Mouse (Mus musculus) stomach, embryonic 14.5 days (tissue): Measurements from ENCODE around the gene Hist1h1b. TPM values are rescaled to one million over a fixed set of nuclear protein-coding genes. Genes with fewer than 3 reads are reported as not detected.
"Not testable (repeated sequence)": the region's sequence is repeated elsewhere in the genome, so short reads cannot be mapped to it uniquely, and the experiment has no call there.

Source experiments
- ATAC-seq: fragments of 200-750 bp; cut with Nextera tagmentation; 2 replicates; pipeline ENCODE4 v1.8.0; 2017; ENCODE audit warnings: low read depth, moderate TSS enrichment; ENCODE audit not compliant: insufficient number of reproducible peaks, insufficient read depth, low FRiP score
- H3K27ac ChIP-seq: fragments of 300-500 bp; sonication (generic); 2 replicates; pipeline ENCODE4 v1.5.1; 2014; ENCODE audit warnings: mild to moderate bottlenecking, low read length, moderate library complexity, mixed read lengths
- H3K27me3 ChIP-seq: fragments of 300-500 bp; sonication (generic); 2 replicates; pipeline ENCODE4 v1.6.1; 2014; ENCODE audit warnings: low read length, control low read depth, mixed read lengths; ENCODE audit not compliant: control insufficient read depth, insufficient read depth
- H3K36me3 ChIP-seq: fragments of 300-500 bp; sonication (generic); 2 replicates; pipeline ENCODE4 v1.6.1; 2014; ENCODE audit warnings: mild to moderate bottlenecking, control low read depth, low read length, moderate library complexity, mixed read lengths; ENCODE audit not compliant: control insufficient read depth, insufficient read depth
- H3K4me1 ChIP-seq: fragments of 300-500 bp; sonication (generic); 2 replicates; pipeline ENCODE4 v1.6.1; 2014; ENCODE audit warnings: low read length, control low read depth, mixed read lengths; ENCODE audit not compliant: control insufficient read depth, insufficient read depth
- H3K4me2 ChIP-seq: fragments of 300-500 bp; sonication (generic); replicated peaks from 2 replicates; pipeline ENCODE4 v1.6.1; 2014; ENCODE audit warnings: low read depth, low read length, control low read depth
- H3K4me3 ChIP-seq: fragments of 300-500 bp; sonication (generic); 2 replicates; pipeline ENCODE4 v1.5.1; 2014; ENCODE audit warnings: low read depth, low read length, control low read depth
- H3K9ac ChIP-seq: fragments of 300-500 bp; sonication (generic); replicated peaks from 2 replicates; pipeline ENCODE4 v1.6.1; 2014; ENCODE audit warnings: low read depth, mild to moderate bottlenecking, control low read depth, low read length, moderate library complexity, mixed read lengths
- H3K9me3 ChIP-seq: fragments of 300-500 bp; sonication (generic); 2 replicates; pipeline ENCODE4 v1.6.1; 2016; ENCODE audit warnings: low read depth, low read length, control low read depth; ENCODE audit not compliant: control insufficient read depth
- WGBS: fragments of 180-500 bp; shearing (Covaris S2); extraction: QIAGEN DNeasy Blood & Tissue Kit; methylation state at CpG from one replicate; pipeline ENCODE4 v1.1.7; 2014; 5-methylcytosine and 5-hydroxymethylcytosine counted together
- polyA plus RNA-seq: library from polyadenylated mRNA; unstranded; fragments of >200 nt; fragmentation: Nextera tagmentation; extraction: Ambion mirVana; gene quantifications from 2 replicates; pipeline ENCODE4 v1.2.1, GENCODE M21; 2014

Hist1h1b gene
- polyA plus RNA-seq, 1 experiment from 2014 or later, result 20.1 TPM

DNA sequence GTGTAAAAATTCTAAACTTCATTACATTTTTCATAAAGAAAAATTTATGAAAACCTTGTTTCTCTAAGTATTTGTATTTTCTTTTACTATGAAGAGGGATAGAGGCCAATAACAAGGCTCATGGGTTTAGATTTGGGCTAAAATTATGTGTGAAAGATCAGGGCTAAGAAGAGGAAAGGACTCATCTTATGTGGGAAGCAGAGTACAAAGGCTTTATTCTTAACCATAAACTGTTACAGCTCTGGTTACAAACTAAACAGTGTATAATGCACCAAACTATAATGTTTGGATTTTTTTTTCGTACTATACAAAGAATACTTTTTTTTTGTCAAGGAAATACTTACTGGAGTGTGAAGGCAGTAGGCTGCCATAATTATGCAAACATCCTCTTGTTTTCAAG lies 24.7 kb downstream of the Hist1h1b start:
- H3K4me2 ChIP-seq, result peak overlapping the region; percentile 19; the same call in 1 of the 2 replicates
- no peak overlapping the region; the same call in 1 of the 2 replicates for H3K4me3 ChIP-seq
- H3K4me1 ChIP-seq, result peaks cover 9% of the 10 kb centered on the region; the same call in 1 of the 2 replicates
- no peak overlapping the region for H3K9ac ChIP-seq
- WGBS, result 69% methylated on average over 1 of the region's 1 CpGs
- H3K27ac ChIP-seq, result no peak overlapping the region
- no peak for ATAC-seq
- no peaks in the 10 kb centered on the region for H3K36me3 ChIP-seq
- no peaks in the 10 kb centered on the region for H3K9me3 ChIP-seq
- no peaks in the 10 kb centered on the region for H3K27me3 ChIP-seq

DNA sequence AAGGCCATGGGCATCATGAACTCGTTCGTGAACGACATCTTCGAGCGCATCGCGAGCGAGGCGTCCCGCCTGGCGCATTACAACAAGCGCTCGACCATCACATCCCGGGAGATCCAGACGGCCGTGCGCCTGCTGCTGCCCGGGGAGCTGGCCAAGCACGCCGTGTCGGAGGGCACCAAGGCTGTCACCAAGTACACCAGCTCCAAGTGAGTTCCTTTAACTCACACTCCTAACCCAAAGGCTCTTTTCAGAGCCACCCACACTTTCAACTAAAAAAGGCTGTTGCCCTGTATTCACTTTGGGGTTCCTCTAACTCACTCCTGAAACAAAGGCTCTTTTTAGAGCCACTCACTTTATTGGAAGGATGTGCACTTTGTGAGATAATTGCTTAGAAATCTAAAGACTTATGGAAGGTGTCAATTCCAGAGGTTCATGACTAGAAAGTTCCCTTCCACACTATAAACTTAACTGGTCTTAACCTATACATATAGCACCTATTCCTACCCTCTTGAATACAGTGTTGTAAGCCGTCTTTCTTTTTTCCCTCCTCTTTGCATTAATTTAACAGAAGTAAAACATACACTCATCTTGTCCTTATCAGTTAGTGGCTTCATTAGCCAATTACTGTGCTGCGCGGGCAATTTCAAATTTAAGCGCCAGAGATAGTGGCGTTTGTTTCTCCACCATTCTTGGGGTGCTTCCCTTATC lies 26.0 kb downstream of the Hist1h1b start:
- Histone ChIP-seq H3K4me2 (peak overlapping the region; percentile 62), H3K4me3 (peak overlapping the region; percentile 45), H3K27ac (peak overlapping the region; percentile 91), H3K9ac (peak overlapping the region; percentile 40)
- not testable (repeated sequence) for H3K4me1 ChIP-seq, H3K36me3 ChIP-seq, H3K27me3 ChIP-seq, ATAC-seq, H3K9me3 ChIP-seq
- 0% methylated on average over 22 of the region's 26 CpGs for WGBS

DNA sequence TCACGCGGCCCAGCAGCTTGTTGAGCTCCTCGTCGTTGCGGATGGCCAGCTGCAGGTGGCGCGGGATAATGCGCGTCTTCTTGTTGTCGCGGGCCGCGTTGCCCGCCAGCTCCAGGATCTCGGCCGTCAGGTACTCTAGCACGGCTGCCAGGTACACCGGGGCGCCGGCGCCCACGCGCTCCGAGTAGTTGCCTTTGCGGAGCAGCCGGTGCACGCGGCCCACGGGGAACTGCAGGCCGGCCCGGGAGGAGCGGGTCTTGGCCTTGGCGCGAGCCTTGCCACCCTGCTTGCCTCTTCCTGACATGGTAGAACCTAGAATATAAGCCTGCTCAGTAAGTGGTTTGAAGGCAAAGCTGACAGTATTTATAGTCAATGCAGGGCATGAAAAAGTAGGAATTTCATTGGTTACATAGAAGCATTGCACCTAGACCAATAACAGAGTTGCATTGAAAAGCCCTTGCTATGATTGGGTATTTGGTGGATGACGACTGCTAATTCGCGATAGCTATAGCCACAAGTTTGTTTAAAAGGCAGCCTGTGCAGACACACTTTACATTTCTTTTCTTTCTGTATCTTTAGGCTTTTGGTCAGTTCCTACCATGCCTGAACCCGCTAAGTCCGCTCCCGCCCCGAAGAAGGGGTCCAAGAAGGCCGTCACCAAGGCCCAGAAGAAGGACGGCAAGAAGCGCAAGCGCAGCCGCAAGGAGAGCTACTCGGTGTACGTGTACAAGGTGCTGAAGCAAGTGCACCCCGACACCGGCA lies 26.7 kb downstream of the Hist1h1b start, which contains the start of the genes Hist1h2ak and Hist1h2bn:
Gene Hist1h2ak, minus strand, starts transcription at position 304 of the 762 bp plus-strand sequence.
Gene Hist1h2bn, plus strand, starts transcription at position 600 of the 762 bp plus-strand sequence.
- Histone ChIP-seq H3K9ac (peak within 1 kb of the TSS; percentile 45), H3K4me3 (peak within 1 kb of the TSS; percentile 45), H3K27ac (peak within 1 kb of the TSS; percentile 91), H3K4me2 (peak within 1 kb of the TSS; percentile 62)
- under 1% methylated on average over 43 of the region's 50 CpGs for WGBS
- not testable (repeated sequence) for H3K9me3 ChIP-seq, H3K36me3 ChIP-seq, H3K27me3 ChIP-seq, H3K4me1 ChIP-seq
- peak; percentile 95 for ATAC-seq

DNA sequence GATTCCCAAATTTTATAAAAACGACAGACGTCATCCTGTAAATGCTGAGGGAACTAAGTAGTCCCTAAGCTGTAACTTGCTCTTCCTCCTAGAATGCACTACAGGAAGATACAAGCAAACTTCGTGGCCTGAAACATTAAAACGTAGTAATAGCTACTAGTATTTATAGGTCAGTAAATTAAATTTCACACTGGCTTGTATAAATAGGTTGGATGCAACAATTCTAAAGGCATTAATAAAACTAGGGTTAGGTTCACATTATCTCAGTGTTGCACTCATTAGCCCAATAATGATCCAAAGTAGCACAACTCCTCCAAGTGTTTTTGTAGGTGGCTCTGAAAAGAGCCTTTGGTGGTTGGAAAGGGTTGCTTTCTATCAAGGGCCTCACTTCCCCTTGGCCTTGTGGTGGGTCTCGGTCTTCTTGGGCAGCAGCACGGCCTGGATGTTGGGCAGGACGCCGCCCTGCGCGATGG lies 27.3 kb downstream of the Hist1h1b start:
- Histone ChIP-seq H3K4me2 (peak overlapping the region; percentile 62), H3K4me1 (peaks cover 11% of the 10 kb centered on the region; the same call in 1 of the 2 replicates), H3K9ac (peak overlapping the region; percentile 45), H3K27ac (peak overlapping the region; percentile 91), H3K27me3 (no peaks in the 10 kb centered on the region), H3K4me3 (peak overlapping the region; percentile 45), H3K9me3 (no peaks in the 10 kb centered on the region), H3K36me3 (no peaks in the 10 kb centered on the region)
- no peak for ATAC-seq
- WGBS, result 3% methylated on average over 6 of the region's 10 CpGs

DNA sequence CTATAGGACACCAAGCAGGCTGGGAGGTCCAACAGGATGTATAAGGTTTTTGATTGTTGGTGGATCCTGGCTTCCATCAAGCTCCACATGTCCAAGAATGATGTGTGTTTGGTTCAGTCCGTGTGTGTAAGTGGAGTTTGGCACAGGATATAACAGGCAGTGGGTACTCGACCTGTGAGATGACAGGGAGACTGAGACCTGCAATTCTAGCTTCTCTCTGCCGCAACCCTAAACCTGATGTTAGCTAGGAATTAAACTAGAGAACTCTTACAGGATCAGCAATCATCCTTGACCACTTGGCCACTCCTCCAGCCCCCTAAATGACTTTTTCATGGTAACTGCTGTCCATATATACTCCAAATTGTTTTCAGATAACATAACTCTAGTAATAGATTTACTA lies 28.1 kb downstream of the Hist1h1b start:
- Histone ChIP-seq H3K4me1 (peaks cover 11% of the 10 kb centered on the region; the same call in 1 of the 2 replicates), H3K36me3 (no peaks in the 10 kb centered on the region), H3K4me2 (peak overlapping the region; percentile 62), H3K9me3 (no peaks in the 10 kb centered on the region), H3K4me3 (peak overlapping the region; percentile 2; the same call in 1 of the 2 replicates), H3K9ac (0 out of 2 replicates have a peak overlapping the region, but pooled peaks have one; percentile 10), H3K27me3 (no peaks in the 10 kb centered on the region), H3K27ac (peak overlapping the region; percentile 91; the same call in 1 of the 2 replicates)
- WGBS, result 23% methylated on average over 3 of the region's 3 CpGs
- no peak for ATAC-seq

DNA sequence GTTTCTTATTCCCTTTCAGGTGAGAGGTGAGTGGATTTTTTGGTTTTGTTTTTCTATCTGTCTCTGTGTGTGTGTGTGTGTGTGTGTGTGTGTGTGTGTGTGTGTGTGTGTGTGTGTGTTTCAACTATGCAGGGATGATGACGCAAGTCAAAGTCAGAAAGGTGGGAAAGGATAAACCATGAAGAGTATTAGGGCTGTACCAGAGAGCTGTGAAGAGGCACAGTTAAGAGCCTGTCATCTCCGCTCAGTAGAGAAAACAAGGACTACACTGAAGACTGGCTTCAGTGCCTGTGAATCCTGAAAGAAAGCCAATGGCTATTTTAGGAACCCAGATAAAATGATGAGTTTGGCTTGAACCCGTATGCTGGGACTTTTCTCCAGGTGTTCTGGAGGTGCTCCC lies 28.6 kb downstream of the Hist1h1b start:
- Histone ChIP-seq H3K4me2 (no peak overlapping the region), H3K27me3 (no peaks in the 10 kb centered on the region), H3K4me1 (peaks cover 11% of the 10 kb centered on the region; the same call in 1 of the 2 replicates), H3K9me3 (no peaks in the 10 kb centered on the region), H3K4me3 (no peak overlapping the region), H3K9ac (no peak overlapping the region), H3K27ac (peak overlapping the region; percentile 91; the same call in 1 of the 2 replicates), H3K36me3 (no peaks in the 10 kb centered on the region)
- 58% methylated on average over 3 of the region's 3 CpGs for WGBS
- ATAC-seq, result no peak

DNA sequence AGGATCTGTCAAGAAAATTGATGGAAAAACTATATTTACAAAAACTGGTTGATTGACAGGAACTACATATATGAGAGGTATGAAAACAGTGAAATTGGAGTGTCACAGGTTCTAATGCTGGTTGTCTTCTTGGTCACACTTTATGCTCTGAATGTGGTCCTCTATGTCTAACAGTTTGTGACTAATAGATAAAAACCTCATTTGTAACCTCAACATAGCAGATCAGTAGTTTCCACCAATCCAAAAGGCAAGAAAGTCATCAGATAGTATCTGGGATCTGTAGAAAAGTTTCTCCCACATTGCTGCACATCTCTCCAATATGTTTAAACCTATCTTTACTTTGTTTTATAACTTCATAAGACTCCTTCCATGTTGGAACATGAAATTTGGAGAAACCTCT lies 29.0 kb downstream of the Hist1h1b start:
- Histone ChIP-seq H3K4me1 (peaks cover 11% of the 10 kb centered on the region; the same call in 1 of the 2 replicates), H3K4me3 (no peak overlapping the region), H3K27me3 (no peaks in the 10 kb centered on the region), H3K27ac (peak overlapping the region; percentile 91; the same call in 1 of the 2 replicates), H3K9me3 (no peaks in the 10 kb centered on the region), H3K9ac (no peak overlapping the region), H3K36me3 (no peaks in the 10 kb centered on the region), H3K4me2 (no peak overlapping the region)
- no peak for ATAC-seq
